Mouse (Mus musculus): ENCODE data around the gene Metrn. TPM values are rescaled to one million over a fixed set of nuclear protein-coding genes. Genes with fewer than 3 reads are reported as not detected.

Metrn gene
- polyA plus RNA-seq, 1 experiment from 2014 or later = 10.3 TPM

DNA sequence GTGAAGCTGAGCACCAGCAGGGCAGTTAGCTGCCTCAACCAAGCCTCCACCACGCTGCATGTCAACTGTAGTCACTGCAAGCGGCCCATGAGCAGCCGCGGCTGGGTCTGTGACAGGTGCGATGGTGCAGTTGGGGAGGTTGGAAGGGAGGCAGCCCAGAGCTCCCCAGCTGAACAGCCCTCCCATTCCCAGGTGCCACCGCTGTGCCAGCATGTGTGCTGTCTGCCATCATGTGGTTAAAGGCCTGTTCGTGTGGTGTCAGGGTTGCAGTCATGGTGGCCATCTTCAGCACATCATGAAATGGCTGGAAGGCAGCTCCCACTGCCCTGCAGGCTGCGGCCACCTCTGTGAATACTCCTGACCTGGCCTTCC is 31.3 kb upstream of the Metrn start:
- H3K4me3 ChIP-seq (ENCODE audit: low read depth, low read length) = peak overlapping the region; percentile 52
- peaks cover 35% of the 10 kb centered on the region for H3K4me1 ChIP-seq (ENCODE audit: control insufficient read depth, insufficient read depth, low read length)
- H3K4me2 ChIP-seq (ENCODE audit: low read depth, low read length) = peak overlapping the region; percentile 76
- H3K27ac ChIP-seq (replicated peaks; ENCODE audit: low read depth, low read length) = no peak overlapping the region; the same call in 1 of the 2 replicates
- no peak for DNase-seq (ENCODE audit: low spot score)
- no peaks in the 10 kb centered on the region for H3K9me3 ChIP-seq (ENCODE audit: control insufficient read depth, low read length)
- no peak for ATAC-seq (ENCODE audit: low read depth)
- no peaks in the 10 kb centered on the region for H3K27me3 ChIP-seq (replicated peaks; ENCODE audit: control insufficient read depth, insufficient read depth, low read length)
- H3K9ac ChIP-seq (ENCODE audit: low read depth, low read length) = peak overlapping the region; percentile 76; the same call in 1 of the 2 replicates
- H3K36me3 ChIP-seq (ENCODE audit: control insufficient read depth, insufficient read depth, low read length) = peaks cover 45% of the 10 kb centered on the region
- 81% methylated on average over 8 of the region's 8 CpGs for WGBS

DNA sequence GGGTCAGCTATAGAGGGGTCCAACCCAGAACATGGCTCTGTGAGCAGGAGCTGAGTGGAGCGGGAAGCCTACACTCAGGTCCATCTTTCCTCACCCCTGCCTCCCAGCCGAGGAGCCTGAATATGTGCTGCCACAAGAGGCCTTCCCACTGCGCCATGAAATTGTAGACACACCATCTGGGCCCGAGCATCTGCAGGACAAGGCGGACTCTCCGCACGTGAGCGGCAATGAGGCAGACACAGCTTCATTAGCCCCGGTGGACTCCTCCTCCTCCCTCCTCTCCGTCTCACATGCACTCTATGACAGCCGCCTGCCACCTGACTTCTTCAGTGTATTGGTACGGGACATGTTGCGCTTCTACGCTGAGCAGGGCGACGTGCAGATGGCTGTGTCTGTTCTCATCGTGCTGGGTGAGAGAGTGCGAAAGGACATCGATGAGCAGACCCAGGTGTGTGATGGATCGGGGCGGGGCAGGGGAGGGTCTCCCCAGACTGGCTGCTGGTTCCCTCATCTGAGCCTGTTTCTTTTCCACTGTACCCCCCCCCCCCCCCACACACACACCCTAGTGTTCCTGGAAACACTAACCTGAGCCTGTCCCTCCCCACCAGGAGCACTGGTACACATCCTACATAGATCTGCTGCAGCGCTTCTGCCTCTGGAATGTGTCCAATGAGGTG is 30.7 kb upstream of the Metrn start:
- Histone ChIP-seq H3K27ac (replicated peaks; ENCODE audit: low read depth, low read length) (no peak overlapping the region), H3K9me3 (ENCODE audit: control insufficient read depth, low read length) (no peaks in the 10 kb centered on the region), H3K4me1 (ENCODE audit: control insufficient read depth, insufficient read depth, low read length) (peaks cover 35% of the 10 kb centered on the region), H3K27me3 (replicated peaks; ENCODE audit: control insufficient read depth, insufficient read depth, low read length) (no peaks in the 10 kb centered on the region), H3K4me3 (ENCODE audit: low read depth, low read length) (no peak overlapping the region), H3K9ac (ENCODE audit: low read depth, low read length) (no peak overlapping the region), H3K4me2 (ENCODE audit: low read depth, low read length) (no peak overlapping the region), H3K36me3 (ENCODE audit: control insufficient read depth, insufficient read depth, low read length) (peaks cover 45% of the 10 kb centered on the region)
- 93% methylated on average over 19 of the region's 22 CpGs for WGBS
- ATAC-seq (ENCODE audit: low read depth) (no peak), DNase-seq (ENCODE audit: low spot score) (no peak)

DNA sequence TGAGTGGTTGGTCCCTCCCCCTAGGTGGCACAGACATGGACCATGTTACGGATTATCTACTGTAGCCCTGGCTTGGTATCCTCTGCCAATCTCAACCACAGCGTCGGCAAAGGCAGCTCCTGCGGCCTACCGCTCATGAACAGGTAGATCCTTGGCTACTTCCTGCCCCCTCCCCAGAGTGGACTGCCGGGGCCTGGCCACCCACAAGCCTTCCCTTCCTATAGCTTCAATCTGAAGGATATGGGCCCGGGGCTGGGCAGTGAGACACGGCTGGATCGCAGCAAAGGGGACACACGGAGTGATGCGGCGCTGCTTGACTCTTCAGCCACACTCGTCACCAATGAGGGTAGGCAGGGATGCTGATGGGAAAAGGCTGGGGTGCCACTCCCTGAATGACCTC is 30.1 kb upstream of the Metrn start:
- Histone ChIP-seq H3K27me3 (replicated peaks; ENCODE audit: control insufficient read depth, insufficient read depth, low read length) (no peaks in the 10 kb centered on the region), H3K9me3 (ENCODE audit: control insufficient read depth, low read length) (no peaks in the 10 kb centered on the region), H3K4me2 (ENCODE audit: low read depth, low read length) (no peak overlapping the region), H3K36me3 (ENCODE audit: control insufficient read depth, insufficient read depth, low read length) (peaks cover 45% of the 10 kb centered on the region), H3K4me1 (ENCODE audit: control insufficient read depth, insufficient read depth, low read length) (peaks cover 34% of the 10 kb centered on the region), H3K27ac (replicated peaks; ENCODE audit: low read depth, low read length) (no peak overlapping the region), H3K9ac (ENCODE audit: low read depth, low read length) (no peak overlapping the region), H3K4me3 (ENCODE audit: low read depth, low read length) (no peak overlapping the region)
- WGBS = 97% methylated on average over 13 of the region's 13 CpGs
- DNase-seq (ENCODE audit: low spot score) (no peak), ATAC-seq (ENCODE audit: low read depth) (no peak)

DNA sequence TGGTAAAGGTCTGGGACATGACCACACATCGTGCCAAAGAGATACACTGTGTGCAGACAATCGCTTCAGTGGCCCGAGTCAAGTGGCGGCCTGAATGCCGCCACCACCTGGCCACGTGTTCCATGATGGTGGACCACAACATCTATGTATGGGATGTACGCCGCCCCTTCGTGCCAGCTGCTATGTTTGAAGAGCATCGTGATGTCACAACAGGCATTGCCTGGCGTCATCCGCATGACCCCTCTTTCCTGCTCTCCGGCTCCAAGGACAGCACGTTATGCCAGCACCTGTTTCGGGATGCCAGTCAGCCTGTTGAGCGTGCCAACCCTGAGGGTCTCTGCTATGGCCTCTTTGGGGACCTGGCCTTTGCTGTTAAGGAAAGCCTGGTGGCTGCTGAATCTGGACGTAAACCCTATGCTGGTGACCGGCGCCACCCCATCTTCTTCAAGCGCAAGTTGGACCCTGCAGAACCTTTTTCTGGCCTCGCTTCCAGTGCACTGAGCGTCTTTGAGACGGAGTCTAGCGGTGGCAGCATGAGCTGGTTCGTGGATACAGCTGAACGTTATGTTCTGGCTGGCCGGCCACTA is 29.1 kb upstream of the Metrn start:
- no peak overlapping the region for H3K4me3 ChIP-seq (ENCODE audit: low read depth, low read length)
- WGBS = 94% methylated on average over 27 of the region's 27 CpGs
- peaks cover 25% of the 10 kb centered on the region for H3K4me1 ChIP-seq (ENCODE audit: control insufficient read depth, insufficient read depth, low read length)

DNA sequence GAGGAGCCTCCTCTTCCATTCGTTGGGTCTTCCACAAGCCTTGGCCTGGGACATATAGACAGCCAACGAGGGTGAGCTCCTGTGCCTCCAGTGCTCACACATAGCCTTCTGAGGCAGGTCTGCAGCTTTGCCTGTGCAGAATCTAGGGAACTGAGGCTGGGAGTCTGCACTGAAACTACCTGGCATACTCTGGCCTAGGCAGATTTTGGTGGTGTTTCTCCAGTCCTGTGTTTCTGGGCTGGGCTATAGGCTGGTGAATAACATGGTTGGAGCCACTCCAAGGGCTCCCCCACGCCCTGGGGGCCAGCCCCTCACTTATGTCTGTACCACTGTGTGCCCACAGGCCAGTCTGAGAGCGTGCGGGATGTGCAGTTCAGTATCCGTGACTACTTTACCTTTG is 28.4 kb upstream of the Metrn start:
- H3K4me2 ChIP-seq (ENCODE audit: low read depth, low read length) = no peak overlapping the region
- H3K4me1 ChIP-seq (ENCODE audit: control insufficient read depth, insufficient read depth, low read length) = peaks cover 18% of the 10 kb centered on the region
- WGBS = 88% methylated on average over 6 of the region's 6 CpGs
- peaks cover 9% of the 10 kb centered on the region for H3K27me3 ChIP-seq (replicated peaks; ENCODE audit: control insufficient read depth, insufficient read depth, low read length)
- H3K9ac ChIP-seq (ENCODE audit: low read depth, low read length) = no peak overlapping the region
- ATAC-seq (ENCODE audit: low read depth) (no peak), DNase-seq (ENCODE audit: low spot score) (no peak)
- no peaks in the 10 kb centered on the region for H3K9me3 ChIP-seq (ENCODE audit: control insufficient read depth, low read length)
- no peak overlapping the region for H3K27ac ChIP-seq (replicated peaks; ENCODE audit: low read depth, low read length)
- no peak overlapping the region for H3K4me3 ChIP-seq (ENCODE audit: low read depth, low read length)
- peaks cover 30% of the 10 kb centered on the region for H3K36me3 ChIP-seq (ENCODE audit: control insufficient read depth, insufficient read depth, low read length)

More for the DNA sequence above, 29.1 kb upstream of the Metrn start:
- no peak overlapping the region for H3K4me2 ChIP-seq (ENCODE audit: low read depth, low read length)
- DNase-seq (ENCODE audit: low spot score) (no peak), ATAC-seq (ENCODE audit: low read depth) (no peak)
- H3K9ac ChIP-seq (ENCODE audit: low read depth, low read length) = no peak overlapping the region
- peaks cover 38% of the 10 kb centered on the region for H3K36me3 ChIP-seq (ENCODE audit: control insufficient read depth, insufficient read depth, low read length)
- no peak overlapping the region for H3K27ac ChIP-seq (replicated peaks; ENCODE audit: low read depth, low read length)
- H3K9me3 ChIP-seq (ENCODE audit: control insufficient read depth, low read length) = no peaks in the 10 kb centered on the region
- H3K27me3 ChIP-seq (replicated peaks; ENCODE audit: control insufficient read depth, insufficient read depth, low read length) = peaks cover 2% of the 10 kb centered on the region; the same call in 1 of the 2 replicates

DNA sequence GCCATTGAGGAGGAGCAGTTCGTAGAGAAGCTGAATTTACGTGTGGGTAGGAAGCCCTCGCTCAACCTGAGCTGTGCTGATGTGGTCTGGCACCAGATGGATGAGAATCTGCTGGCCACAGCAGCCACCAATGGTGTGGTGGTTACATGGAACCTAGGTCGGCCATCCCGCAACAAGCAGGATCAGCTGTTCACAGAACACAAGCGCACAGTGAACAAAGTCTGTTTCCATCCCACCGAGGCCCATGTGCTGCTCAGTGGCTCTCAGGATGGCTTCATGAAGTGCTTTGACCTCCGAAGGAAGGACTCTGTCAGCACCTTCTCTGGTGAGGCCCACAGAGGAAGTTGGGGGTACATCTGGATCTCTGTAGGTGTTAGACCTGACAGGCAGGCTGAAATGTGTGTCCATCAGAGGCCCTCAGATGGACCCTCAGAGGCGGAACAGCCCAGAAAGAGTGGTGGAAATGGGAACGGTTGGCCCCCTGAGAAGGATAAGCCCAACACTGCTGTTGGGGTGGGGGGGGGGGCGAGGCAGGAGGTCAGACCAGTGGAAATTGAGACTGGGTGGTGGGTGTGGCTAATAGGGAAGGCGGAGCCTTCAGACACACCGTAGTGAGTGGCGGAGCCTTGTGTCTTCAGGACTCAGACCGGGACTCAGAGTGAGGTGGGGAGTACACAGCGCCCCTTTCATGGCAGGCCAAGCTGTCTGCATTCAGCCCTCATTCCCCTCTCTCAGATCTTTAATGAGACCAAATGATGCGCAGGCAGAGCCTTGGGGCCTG is 27.6 kb upstream of the Metrn start:
- 76% methylated on average over 15 of the region's 17 CpGs for WGBS
- Histone ChIP-seq H3K9ac (ENCODE audit: low read depth, low read length) (peak overlapping the region; percentile 76), H3K27me3 (replicated peaks; ENCODE audit: control insufficient read depth, insufficient read depth, low read length) (peaks cover 17% of the 10 kb centered on the region), H3K4me3 (ENCODE audit: low read depth, low read length) (peak overlapping the region; percentile 74), H3K4me1 (ENCODE audit: control insufficient read depth, insufficient read depth, low read length) (peaks cover 13% of the 10 kb centered on the region), H3K4me2 (ENCODE audit: low read depth, low read length) (peak overlapping the region; percentile 98), H3K36me3 (ENCODE audit: control insufficient read depth, insufficient read depth, low read length) (peaks cover 23% of the 10 kb centered on the region), H3K9me3 (ENCODE audit: control insufficient read depth, low read length) (no peaks in the 10 kb centered on the region), H3K27ac (replicated peaks; ENCODE audit: low read depth, low read length) (no peak overlapping the region)
- ATAC-seq (ENCODE audit: low read depth) (no peak), DNase-seq (ENCODE audit: low spot score) (no peak)

DNA sequence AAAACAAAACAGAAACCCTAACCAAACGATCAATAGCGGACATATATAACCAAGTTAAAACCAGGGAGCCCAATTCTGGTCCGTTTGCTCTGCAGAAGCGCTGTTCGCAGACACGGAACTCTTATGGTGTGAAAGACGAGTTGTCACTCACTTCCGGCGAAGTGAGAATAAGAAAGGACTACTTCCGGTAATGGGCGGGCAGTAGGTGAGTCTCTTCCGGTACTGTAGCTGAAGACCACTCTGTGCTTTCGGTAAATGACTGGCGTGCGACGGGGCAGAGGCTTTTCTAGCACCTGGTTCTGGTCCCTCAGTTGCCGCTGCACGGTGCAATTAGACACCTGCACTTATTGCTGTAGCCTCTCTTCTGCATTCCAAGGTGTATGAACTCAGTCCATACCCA is 26.5 kb upstream of the Metrn start, which contains the start of gene Wdr24:
Gene Wdr24 (plus strand): TSS at position 176 of the 400 bp plus-strand sequence.
- peak within 1 kb of the TSS; percentile 76 for H3K9ac ChIP-seq (ENCODE audit: low read depth, low read length)
- H3K36me3 ChIP-seq (ENCODE audit: control insufficient read depth, insufficient read depth, low read length) = peaks cover 23% of the 10 kb centered on the region
- H3K4me1 ChIP-seq (ENCODE audit: control insufficient read depth, insufficient read depth, low read length) = peaks cover 12% of the 10 kb centered on the region
- H3K4me3 ChIP-seq (ENCODE audit: low read depth, low read length) = peak within 1 kb of the TSS; percentile 74
- H3K27me3 ChIP-seq (replicated peaks; ENCODE audit: control insufficient read depth, insufficient read depth, low read length) = peaks cover 28% of the 10 kb centered on the region
- ATAC-seq (ENCODE audit: low read depth) (peak; percentile 79), DNase-seq (ENCODE audit: low spot score) (peak; percentile 95)
- H3K9me3 ChIP-seq (ENCODE audit: control insufficient read depth, low read length) = no peaks in the 10 kb centered on the region
- H3K27ac ChIP-seq (replicated peaks; ENCODE audit: low read depth, low read length) = peak within 1 kb of the TSS; percentile 29; the same call in 1 of the 2 replicates
- peak within 1 kb of the TSS; percentile 98 for H3K4me2 ChIP-seq (ENCODE audit: low read depth, low read length)
- WGBS = 0% methylated on average over 18 of the region's 18 CpGs

DNA sequence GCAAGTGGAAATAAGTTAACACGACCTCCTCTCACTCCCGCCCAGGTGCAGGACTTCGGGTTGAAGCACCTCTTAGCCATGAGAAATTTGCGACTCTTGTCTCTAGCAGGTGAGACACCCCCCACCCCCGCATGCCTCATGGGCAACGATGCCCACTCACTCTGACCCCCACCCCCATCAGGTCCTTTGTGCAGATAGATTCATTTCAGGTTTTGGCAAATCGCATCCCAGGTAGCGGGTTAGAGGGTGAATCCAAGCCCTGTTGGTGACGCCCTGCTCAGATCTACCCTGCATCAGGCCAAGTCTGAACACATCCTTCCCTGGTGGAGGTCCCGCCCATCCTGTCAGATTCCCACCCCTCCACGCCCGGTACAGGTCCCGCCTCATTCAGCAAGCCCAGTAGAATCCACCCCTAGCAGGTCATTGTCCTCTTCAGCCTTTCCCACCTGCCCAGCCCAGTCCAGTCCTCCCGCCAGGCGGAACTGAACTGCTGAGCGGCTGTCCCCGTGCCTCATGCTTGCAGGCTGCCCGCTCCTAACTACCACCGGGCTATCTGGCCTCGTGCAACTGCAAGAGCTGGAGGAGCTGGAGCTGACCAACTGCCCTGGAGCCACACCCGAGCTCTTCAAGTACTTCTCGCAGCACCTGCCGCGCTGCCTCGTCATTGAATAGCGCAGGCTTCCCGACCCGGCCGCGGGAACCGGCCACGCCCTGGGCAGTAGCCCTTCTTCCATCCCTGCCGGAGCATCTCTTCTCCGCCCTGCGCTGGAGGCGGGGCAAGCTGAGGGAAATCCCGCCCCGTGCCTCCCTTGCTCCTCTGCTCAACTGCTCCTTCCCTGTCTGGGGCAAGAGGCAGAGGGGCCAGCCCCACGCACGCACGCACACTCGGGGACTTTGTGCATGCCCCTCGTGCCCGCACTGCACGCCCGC is 22.2 kb upstream of the Metrn start:
- H3K4me3 ChIP-seq (ENCODE audit: low read depth, low read length) = 0 out of 2 replicates have a peak overlapping the region, but pooled peaks have one; percentile 6
- H3K4me2 ChIP-seq (ENCODE audit: low read depth, low read length) = peak overlapping the region; percentile 31
- WGBS = 9% methylated on average over 34 of the region's 46 CpGs
- no peaks in the 10 kb centered on the region for H3K36me3 ChIP-seq (ENCODE audit: control insufficient read depth, insufficient read depth, low read length)
- DNase-seq (ENCODE audit: low spot score) = peak; percentile 21
- no peak overlapping the region; the same call in 1 of the 2 replicates for H3K9ac ChIP-seq (ENCODE audit: low read depth, low read length)
- no peak overlapping the region for H3K27ac ChIP-seq (replicated peaks; ENCODE audit: low read depth, low read length)
- H3K27me3 ChIP-seq (replicated peaks; ENCODE audit: control insufficient read depth, insufficient read depth, low read length) = peaks cover 37% of the 10 kb centered on the region
- no peaks in the 10 kb centered on the region for H3K9me3 ChIP-seq (ENCODE audit: control insufficient read depth, low read length)
- ATAC-seq (ENCODE audit: low read depth) = no peak; the same call in 1 of the 2 replicates
- H3K4me1 ChIP-seq (ENCODE audit: control insufficient read depth, insufficient read depth, low read length) = peaks cover 3% of the 10 kb centered on the region

Data from embryonic facial prominence, embryonic 14.5 days (tissue).